Mouse (Mus musculus) lung, postnatal 0 days (tissue): ENCODE results near the gene Slamf7. TPM values are rescaled to one million over a fixed set of nuclear protein-coding genes. Genes with fewer than 3 reads are reported as not detected.
"Not testable (repeated sequence)": the region's sequence is repeated elsewhere in the genome, so short reads cannot be mapped to it uniquely, and the experiment has no call there.

Experiments used
- ATAC-seq: fragments of 200-750 bp; cut with Nextera tagmentation; 2 replicates; pipeline ENCODE4 v1.8.0; 2017; ENCODE audit warnings: moderate library complexity
- DNase-seq: peaks from one replicate; pipeline ENCODE4 v3.0.0-alpha.2; 2016; ENCODE audit warnings: low spot score
- H3K27ac ChIP-seq: fragments of 300-500 bp; sonication (generic); 2 replicates; pipeline ENCODE4 v1.5.1; 2014; ENCODE audit warnings: antibody characterized with exemption, mild to moderate bottlenecking, low read length, mixed read lengths
- H3K27me3 ChIP-seq: fragments of 300-500 bp; sonication (generic); replicated peaks from 2 replicates; pipeline ENCODE4 v1.6.1; 2014; ENCODE audit warnings: low read length, mixed read lengths; ENCODE audit not compliant: insufficient read depth
- H3K36me3 ChIP-seq: fragments of 300-500 bp; sonication (generic); 2 replicates; pipeline ENCODE4 v1.6.1; 2014; ENCODE audit warnings: low read length, mixed read lengths; ENCODE audit not compliant: insufficient read depth
- H3K4me1 ChIP-seq: fragments of 300-500 bp; sonication (generic); 2 replicates; pipeline ENCODE4 v1.6.1; 2014; ENCODE audit warnings: antibody characterized with exemption, low read depth, low read length, mixed read lengths; ENCODE audit not compliant: insufficient read depth
- H3K4me2 ChIP-seq: fragments of 300-500 bp; sonication (generic); replicated peaks from 2 replicates; pipeline ENCODE4 v1.6.1; 2014; ENCODE audit warnings: low read depth, mild to moderate bottlenecking, low read length, moderate library complexity, mixed read lengths
- H3K4me3 ChIP-seq: fragments of 300-500 bp; sonication (generic); 2 replicates; pipeline ENCODE4 v1.5.1; 2014; ENCODE audit warnings: low read depth, low read length
- H3K9ac ChIP-seq: fragments of 300-500 bp; sonication (generic); replicated peaks from 2 replicates; pipeline ENCODE4 v1.6.1; 2014; ENCODE audit warnings: low read depth, mild to moderate bottlenecking
- H3K9me3 ChIP-seq: fragments of 300-500 bp; sonication (generic); 2 replicates; pipeline ENCODE4 v1.6.1; 2016; ENCODE audit warnings: low read length, mixed read lengths
- CTCF ChIP-seq: IDR thresholded peaks from 2 replicates; pipeline ENCODE4 v1.5.1; 2016; ENCODE audit warnings: antibody characterized with exemption, mild to moderate bottlenecking
- EP300 ChIP-seq: IDR thresholded peaks from 2 replicates; pipeline ENCODE4 v1.6.1; 2016; ENCODE audit warnings: antibody characterized with exemption, mild to moderate bottlenecking, control low read depth
- WGBS: fragments of 180-500 bp; shearing (Covaris S2); extraction: QIAGEN DNeasy Blood & Tissue Kit; methylation state at CpG from one replicate; pipeline ENCODE4 v1.1.7; 2014; 5-methylcytosine and 5-hydroxymethylcytosine counted together
- polyA plus RNA-seq: library from polyadenylated mRNA; unstranded; fragments of >200 nt; fragmentation: Nextera tagmentation; extraction: Ambion mirVana; gene quantifications from 2 replicates; pipeline ENCODE4 v1.2.1, GENCODE M21; 2015

The Slamf7 gene
- polyA plus RNA-seq, 1 experiment from 2014 or later, result 0.56 TPM

DNA sequence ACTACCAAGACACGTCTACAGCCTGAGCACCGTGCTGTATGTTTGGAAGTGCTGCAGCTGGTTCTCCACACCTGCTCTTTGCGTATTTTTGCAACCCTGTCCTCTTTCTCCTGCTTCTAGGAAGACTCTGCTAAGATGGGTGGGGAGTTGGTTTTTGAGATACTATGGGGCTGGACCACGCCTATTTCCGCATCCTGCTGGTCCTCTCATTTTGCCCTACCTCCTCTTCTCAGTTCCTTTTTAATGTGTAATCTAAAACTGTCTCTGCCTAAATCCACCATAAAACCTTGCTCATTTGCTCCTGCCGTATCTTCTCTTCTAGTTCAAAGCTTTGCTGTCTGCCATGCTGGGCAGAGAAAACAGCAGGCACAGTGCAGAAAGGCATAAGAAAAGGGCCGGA is 28.2 kb upstream of the Slamf7 start:
- Histone ChIP-seq H3K9ac (no peak overlapping the region), H3K9me3 (no peaks in the 10 kb centered on the region), H3K4me3 (no peak overlapping the region), H3K27ac (no peak overlapping the region), H3K27me3 (no peaks in the 10 kb centered on the region), H3K4me2 (no peak overlapping the region), H3K36me3 (no peaks in the 10 kb centered on the region), H3K4me1 (no peaks in the 10 kb centered on the region)
- DNase-seq (no peak), ATAC-seq (no peak)
- WGBS, result 72% methylated on average over 7 of the region's 7 CpGs
- TF ChIP-seq EP300, result no peak
- no peak for TF ChIP-seq CTCF

DNA sequence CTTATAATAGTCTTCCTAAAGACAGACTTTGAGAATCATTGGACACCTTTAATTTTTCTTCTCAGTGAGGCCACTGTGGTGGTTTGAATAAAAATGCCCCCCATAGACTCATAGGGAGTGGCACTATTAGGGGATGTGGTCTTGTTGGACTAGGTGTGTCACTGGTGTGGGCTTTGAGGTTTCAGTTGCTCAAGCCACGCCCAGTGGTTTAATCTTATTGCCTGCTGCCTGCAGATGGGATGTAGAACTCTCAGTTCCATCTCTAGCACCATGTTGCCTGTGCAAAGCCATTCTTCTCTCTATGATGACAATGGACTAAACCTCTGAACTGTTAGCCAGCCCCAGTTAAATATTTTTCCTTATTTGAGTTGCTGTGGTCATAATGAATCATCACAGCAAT is 24.9 kb upstream of the Slamf7 start:
- no peak overlapping the region for H3K27ac ChIP-seq
- H3K9me3 ChIP-seq, result no peaks in the 10 kb centered on the region
- no peaks in the 10 kb centered on the region for H3K4me1 ChIP-seq
- no peak for DNase-seq
- no peaks in the 10 kb centered on the region for H3K27me3 ChIP-seq
- no peak overlapping the region for H3K4me2 ChIP-seq
- TF ChIP-seq EP300, result no peak
- TF ChIP-seq CTCF, result no peak
- ATAC-seq, result no peak
- H3K4me3 ChIP-seq, result no peak overlapping the region
- WGBS, result 52% methylated on average over 1 of the region's 1 CpGs
- H3K9ac ChIP-seq, result no peak overlapping the region
- H3K36me3 ChIP-seq, result no peaks in the 10 kb centered on the region

GRCm38 (mm10) chr1:171674467-171674866 is 21.6 kb upstream of the Slamf7 start:
- Histone ChIP-seq H3K4me2 (no peak overlapping the region), H3K4me3 (no peak overlapping the region), H3K9ac (no peak overlapping the region), H3K9me3 (no peaks in the 10 kb centered on the region), H3K4me1 (no peaks in the 10 kb centered on the region), H3K27ac (no peak overlapping the region), H3K36me3 (no peaks in the 10 kb centered on the region), H3K27me3 (no peaks in the 10 kb centered on the region)
- ATAC-seq (no peak), DNase-seq (no peak)
- WGBS, result 55% methylated on average over 1 of the region's 1 CpGs
- TF ChIP-seq EP300 (no peak), CTCF (no peak)

DNA sequence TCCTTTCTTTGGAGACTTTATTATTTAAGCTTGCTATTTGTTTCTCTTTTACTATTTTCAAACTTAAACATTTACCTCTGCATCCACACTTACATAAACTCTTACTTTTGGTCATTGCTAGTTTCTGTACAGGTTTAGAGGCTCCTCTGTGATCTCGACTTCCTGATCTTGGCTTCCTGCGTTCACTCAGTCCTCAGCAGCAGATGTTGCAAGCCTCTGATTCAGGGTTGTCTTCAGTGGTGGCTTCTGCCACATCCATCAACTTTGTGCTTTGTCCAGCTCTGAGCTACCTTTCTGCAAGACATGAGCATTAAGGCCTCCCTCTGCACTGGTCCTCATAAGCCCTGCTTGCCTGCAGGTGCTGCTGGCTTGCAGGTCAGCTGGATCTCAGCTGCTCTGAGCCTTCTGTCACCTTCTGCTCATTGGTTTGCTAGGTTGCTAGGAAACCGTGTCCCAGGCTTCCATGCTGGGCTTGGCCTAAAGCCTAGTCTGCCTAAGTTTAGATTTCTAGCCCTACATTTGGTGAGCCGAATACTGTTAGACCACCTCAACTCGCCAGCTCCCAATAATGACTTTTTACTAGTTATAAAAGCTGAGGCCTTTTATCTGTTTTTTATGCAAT is 20.1 kb upstream of the Slamf7 start:
- Histone ChIP-seq H3K36me3 (no peaks in the 10 kb centered on the region), H3K27ac (no peak overlapping the region), H3K4me1 (no peaks in the 10 kb centered on the region), H3K9me3 (no peaks in the 10 kb centered on the region), H3K4me3 (no peak overlapping the region), H3K9ac (no peak overlapping the region), H3K4me2 (no peak overlapping the region), H3K27me3 (no peaks in the 10 kb centered on the region)
- ATAC-seq, result no peak
- WGBS, result 62% methylated on average over 5 of the region's 5 CpGs
- TF ChIP-seq EP300 (no peak), CTCF (no peak)
- no peak for DNase-seq

- H3K27ac ChIP-seq, H3K4me1 ChIP-seq, DNase-seq, H3K4me2 ChIP-seq, H3K36me3 ChIP-seq, H3K27me3 ChIP-seq, H3K9ac ChIP-seq, ATAC-seq, H3K4me3 ChIP-seq, H3K9me3 ChIP-seq: not testable (repeated sequence)
- WGBS, result 60% methylated on average over 2 of the region's 2 CpGs
Measured at GRCm38 (mm10) chr1:171672451-171672850, 19.6 kb upstream of the Slamf7 start.

DNA sequence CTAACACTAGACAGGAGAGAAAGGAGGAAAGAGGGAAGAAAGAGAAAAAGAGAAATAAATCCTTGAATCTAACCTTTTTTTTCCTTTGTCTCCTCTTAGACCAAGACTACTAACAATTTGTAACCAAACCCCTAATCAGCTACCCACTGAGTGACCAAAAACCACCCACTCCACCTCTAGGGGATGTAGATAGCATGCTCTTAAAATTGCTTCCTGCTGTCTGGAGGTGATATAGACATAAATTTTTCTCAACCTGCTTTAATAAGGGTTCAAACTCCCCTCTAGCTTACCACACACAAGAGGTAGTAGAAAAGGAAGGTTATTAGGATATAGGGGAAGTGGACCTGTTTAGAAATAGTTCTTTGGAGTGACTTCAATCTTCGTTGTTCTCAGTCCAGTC is 14.3 kb upstream of the Slamf7 start:
- H3K4me1 ChIP-seq, result no peaks in the 10 kb centered on the region
- 56% methylated on average over 1 of the region's 1 CpGs for WGBS
- DNase-seq (no peak), ATAC-seq (no peak)
- H3K27me3 ChIP-seq, result no peaks in the 10 kb centered on the region
- no peak overlapping the region for H3K9ac ChIP-seq
- H3K4me3 ChIP-seq, result no peak overlapping the region
- H3K4me2 ChIP-seq, result no peak overlapping the region
- H3K9me3 ChIP-seq, result no peaks in the 10 kb centered on the region
- H3K36me3 ChIP-seq, result no peaks in the 10 kb centered on the region
- no peak overlapping the region for H3K27ac ChIP-seq
- TF ChIP-seq EP300 (no peak), CTCF (no peak)

- WGBS, result 74% methylated on average over 6 of the region's 6 CpGs
Measured at GRCm38 (mm10) chr1:171666350-171666749, 13.5 kb upstream of the Slamf7 start.

More at GRCm38 (mm10) chr1:171666350-171666749, 13.5 kb upstream of the Slamf7 start:
- no peaks in the 10 kb centered on the region for H3K9me3 ChIP-seq
- no peak for TF ChIP-seq CTCF
- TF ChIP-seq EP300, result no peak
- no peaks in the 10 kb centered on the region for H3K36me3 ChIP-seq
- H3K9ac ChIP-seq, result no peak overlapping the region
- H3K27ac ChIP-seq, result no peak overlapping the region
- no peak overlapping the region for H3K4me2 ChIP-seq
- no peaks in the 10 kb centered on the region for H3K27me3 ChIP-seq
- no peak for ATAC-seq
- DNase-seq, result no peak
- H3K4me3 ChIP-seq, result no peak overlapping the region
- H3K4me1 ChIP-seq, result no peaks in the 10 kb centered on the region
